Mouse (Mus musculus): Measurements from ENCODE around the gene Tal1. TPM values are rescaled to one million over a fixed set of nuclear protein-coding genes. Genes with fewer than 3 reads are reported as not detected.

The Tal1 gene
- total RNA-seq, 2 experiments from 2014 or later = 1.2 TPM

DNA sequence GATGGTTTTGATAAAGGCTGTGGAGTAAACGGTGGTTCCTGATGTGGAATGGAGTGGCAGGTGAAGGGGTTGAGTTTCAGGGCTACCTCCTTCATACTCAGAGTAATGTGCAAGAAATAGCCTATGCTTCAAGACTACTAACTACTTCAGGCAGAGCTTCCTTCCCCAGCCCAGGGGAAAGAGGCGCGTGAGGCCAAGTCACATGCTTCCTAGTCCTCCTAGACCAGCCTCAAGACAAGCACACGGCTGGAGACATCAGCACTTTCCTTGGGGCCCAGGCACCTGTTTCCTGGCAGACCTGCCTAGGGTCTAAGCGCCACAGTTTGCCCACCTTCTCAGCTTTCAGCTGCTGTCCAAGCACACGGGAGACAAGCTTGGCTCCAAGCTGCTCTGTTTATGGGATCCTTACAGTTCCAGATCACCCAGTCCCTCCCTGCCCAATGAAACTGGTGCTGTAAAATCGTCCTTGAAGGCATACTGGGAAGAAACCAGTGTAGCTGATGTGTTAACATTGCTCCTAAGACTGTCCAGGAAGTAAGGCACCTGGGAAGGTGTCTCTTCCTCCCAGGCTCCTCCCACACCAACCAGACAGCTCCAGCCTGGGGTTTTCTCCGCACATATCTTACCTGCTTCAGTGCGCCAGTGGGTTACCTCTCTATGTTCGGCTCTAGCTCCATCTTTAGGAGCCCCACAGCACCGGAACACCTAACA lies 40.4 kb downstream of the Tal1 start:
- intact Hi-C loops (cut with DNase I) = no loop called here
- DNase-seq = no peak

- no peak for DNase-seq
- intact Hi-C loops (cut with DNase I) = no loop called here
Measured at GRCm38 (mm10) chr4:115097146-115097496, 40.9 kb downstream of the Tal1 start.

DNA sequence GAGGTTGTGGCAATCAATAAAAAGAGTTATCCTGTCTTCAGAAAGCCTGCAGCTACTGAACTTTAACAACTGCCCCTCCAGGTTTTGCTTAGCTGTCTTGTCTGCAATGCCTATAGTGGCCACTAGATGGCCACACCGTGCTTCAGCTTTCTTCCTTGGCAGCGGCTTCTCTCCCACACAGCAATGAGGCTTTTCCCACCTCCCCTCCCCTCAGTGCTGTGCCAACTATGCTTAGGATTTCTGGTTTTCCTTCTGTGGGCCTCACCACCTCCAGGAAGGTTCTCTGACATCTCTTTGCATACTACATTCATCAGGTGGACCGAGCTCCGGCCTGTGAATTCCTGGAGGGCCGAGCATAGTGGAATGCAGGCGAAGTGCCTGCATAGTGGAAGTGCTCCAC lies 45.5 kb downstream of the Tal1 start:
- intact Hi-C loops (cut with DNase I) = no loop called here
- DNase-seq = peak in 1 of 2 experiments; percentile 15

DNA sequence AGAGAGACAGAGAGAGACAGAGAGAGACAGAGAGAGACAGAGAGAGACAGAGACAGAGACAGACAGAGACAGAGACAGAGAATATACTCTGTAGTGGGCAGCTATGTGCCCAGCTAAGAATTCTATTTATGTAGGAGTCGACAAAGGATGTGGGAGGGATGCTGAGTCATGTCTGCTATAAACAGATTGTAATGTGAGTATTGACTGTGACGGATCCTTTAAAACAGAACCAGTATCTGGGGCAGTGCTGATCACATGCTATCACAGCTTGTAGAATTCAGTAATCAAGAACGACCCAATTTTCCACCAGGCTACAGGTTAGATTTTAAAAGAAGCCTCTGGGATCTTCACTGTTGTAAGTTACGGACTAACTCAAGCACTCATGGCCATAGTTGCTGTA lies 47.3 kb downstream of the Tal1 start:
- DNase-seq = no peak
- intact Hi-C loops (cut with DNase I) = no loop called here

DNA sequence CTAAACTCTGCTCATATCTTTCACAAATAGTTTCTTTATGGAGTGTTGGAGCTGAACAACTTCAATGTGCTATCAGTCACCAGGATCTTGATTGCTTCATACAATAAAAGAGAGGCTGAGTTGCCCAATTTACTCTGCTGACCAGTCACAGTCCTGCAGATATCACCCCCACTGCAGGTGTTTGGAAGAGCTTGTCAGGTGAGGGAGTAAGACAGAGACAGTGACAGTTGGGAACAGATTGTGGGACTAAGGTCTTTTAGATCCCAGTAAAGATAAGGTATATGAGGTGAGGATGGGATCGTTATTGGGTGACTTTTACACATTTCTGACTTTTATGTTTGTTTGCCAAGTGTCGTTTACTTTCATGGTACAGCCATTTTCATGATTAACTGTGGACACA lies 54.9 kb downstream of the Tal1 start:
- intact Hi-C loops (cut with DNase I) = no loop called here
- no peak for DNase-seq

GRCm38 (mm10) chr4:115113266-115113665 lies 57.0 kb downstream of the Tal1 start:
- intact Hi-C loops (cut with DNase I) = no loop called here
- DNase-seq = no peak

- intact Hi-C loops (cut with DNase I) = no loop called here
- no peak for DNase-seq
Measured at GRCm38 (mm10) chr4:115119642-115120041, 63.4 kb downstream of the Tal1 start.

DNA sequence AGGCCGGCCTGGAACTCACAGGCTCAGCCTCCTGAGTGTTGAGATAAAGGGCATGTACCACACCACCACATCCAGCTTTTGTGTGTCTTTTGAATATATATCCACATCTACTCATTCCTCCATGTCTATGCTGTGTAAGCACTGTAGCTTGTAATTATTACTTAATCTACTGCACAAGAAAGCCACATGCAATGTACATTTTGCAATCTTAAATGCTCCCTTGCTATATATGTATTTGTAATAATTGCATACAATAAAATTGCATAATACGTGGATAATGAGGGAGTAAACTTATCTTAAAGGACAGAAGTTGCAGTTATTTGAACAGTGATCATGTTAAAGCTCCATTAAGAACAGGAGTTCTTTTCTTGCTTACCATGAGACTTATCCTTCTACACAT lies 64.9 kb downstream of the Tal1 start:
- DNase-seq = no peak
- intact Hi-C loops (cut with DNase I) = no loop called here

Other genes with a start within 250 kb of the Tal1 start
- not detected for gene Gm12830, start 234.7 kb upstream of the Tal1 start, total RNA-seq (2021)
- gene Foxd2, start 147.6 kb upstream of the Tal1 start, total RNA-seq (2021) = under 1 TPM; 0.23 to 0.47 TPM
- not detected for gene Foxe3, start 130.4 kb upstream of the Tal1 start, total RNA-seq (2021)
- gene Cmpk1, start 69.2 kb upstream of the Tal1 start, total RNA-seq (2021) = 10 to 100 TPM; 18.1 to 20.2 TPM
- under 1 TPM; 0.10 to 0.23 TPM for gene Stil, start 56.3 kb upstream of the Tal1 start, total RNA-seq (2021)
- not detected for gene Pdzk1ip1, start 32.3 kb downstream of the Tal1 start, total RNA-seq (2021)
- not detected for gene Cyp4x1, start 77.9 kb downstream of the Tal1 start, total RNA-seq (2021)
- not detected for gene Cyp4a29, start 185.7 kb downstream of the Tal1 start, total RNA-seq (2021)
- gene Cyp4a12a, start 242.6 kb downstream of the Tal1 start, total RNA-seq (2021) = not detected

Data from gastrocnemius, postnatal 36 days (tissue).